ENCODE assay signal across 8 mouse cellular contexts in the genomic region with DNA sequence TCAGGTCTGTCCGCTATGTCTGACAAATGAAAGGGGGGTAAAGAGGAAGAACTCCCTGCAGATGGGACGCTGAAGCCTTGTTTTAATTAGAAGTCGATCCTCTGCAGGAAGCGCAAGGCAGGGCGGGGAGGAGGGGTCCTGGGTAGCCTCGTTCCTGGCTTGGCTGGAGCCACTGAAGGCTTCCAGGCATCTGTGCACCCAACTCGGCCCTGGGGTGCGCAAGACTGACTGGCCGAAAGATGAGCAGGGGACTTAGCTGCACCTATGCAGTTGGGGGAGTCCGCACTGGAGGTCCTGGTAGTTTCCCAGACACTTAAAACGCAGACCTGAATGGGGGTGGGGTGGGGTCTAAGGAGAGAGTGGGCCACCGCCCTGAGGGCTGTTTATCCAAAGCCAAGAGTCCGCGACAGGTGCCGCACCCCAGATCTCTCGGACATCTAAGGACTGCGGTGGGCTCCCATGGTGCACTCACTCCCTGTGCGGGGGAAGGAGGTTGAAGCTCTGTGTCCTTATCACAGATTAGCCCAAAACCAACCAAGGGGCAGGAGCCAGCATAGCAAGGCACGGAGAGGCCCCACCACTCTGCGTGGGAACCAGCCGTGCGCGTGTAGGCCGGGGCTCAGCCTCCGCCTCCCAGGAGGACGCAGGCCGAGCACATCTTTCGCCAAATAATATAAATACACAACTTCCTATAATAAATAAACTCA. TPM values are rescaled to one million over a fixed set of nuclear protein-coding genes. Genes with fewer than 3 reads are reported as not detected.
DNase-seq lines count a peak whose midpoint lies in the region; ATAC-seq and TF ChIP-seq lines count a peak whose summit lies in the region.

No protein-coding gene starts in this region.

- no peak for ATAC-seq in kidney, postnatal 0 days (replicated peaks; ENCODE audit: low FRiP score, low read depth)
- ATAC-seq in hindbrain, embryonic 16.5 days: peak; percentile 10; the same call in 1 of the 2 replicates
- ATAC-seq in neural tube, embryonic 12.5 days (ENCODE audit: low FRiP score, low read depth): peak; percentile 8
- no peak for ATAC-seq in CD4-positive, CD25-positive, alpha-beta regulatory T cell, adult 4 months

- peaks cover 52% of the 10 kb centered on the region for H3K27me3 ChIP-seq in kidney, postnatal 0 days (ENCODE audit: insufficient read depth, low read length)
- peaks cover 4% of the 10 kb centered on the region; the same call in 1 of the 2 replicates for H3K27me3 ChIP-seq in hindbrain, embryonic 16.5 days (replicated peaks; ENCODE audit: control insufficient read depth, insufficient read depth, low read length)
- no peaks in the 10 kb centered on the region; the same call in 1 of the 2 replicates for H3K27me3 ChIP-seq in neural tube, embryonic 12.5 days (replicated peaks)

- H3K9ac ChIP-seq in kidney, postnatal 0 days (ENCODE audit: low read depth, low read length): peak overlapping the region; percentile 61; the same call in 1 of the 2 replicates
- peak overlapping the region; percentile 60 for H3K9ac ChIP-seq in hindbrain, embryonic 16.5 days (ENCODE audit: low read depth, low read length)
- peak overlapping the region; percentile 68 for H3K9ac ChIP-seq in neural tube, embryonic 12.5 days

- peak overlapping the region; percentile 97 for H3K4me2 ChIP-seq in kidney, postnatal 0 days (ENCODE audit: low read length)
- H3K4me2 ChIP-seq in hindbrain, embryonic 16.5 days (ENCODE audit: low read length): peak overlapping the region; percentile 93
- peak overlapping the region; percentile 86 for H3K4me2 ChIP-seq in neural tube, embryonic 12.5 days (replicated peaks)

- TF ChIP-seq CTCF in kidney, postnatal 0 days (IDR thresholded peaks at IDR 0.05; ENCODE audit: low read depth): no peak

- under 1% methylated on average over 28 of the region's 28 CpGs for WGBS in kidney, postnatal 0 days
- WGBS in hindbrain, embryonic 16.5 days: under 1% methylated on average over 28 of the region's 28 CpGs
- WGBS in neural tube, embryonic 12.5 days: 1% methylated on average over 28 of the region's 28 CpGs

- H3K27ac ChIP-seq in kidney, postnatal 0 days: no peak overlapping the region
- H3K27ac ChIP-seq in hindbrain, embryonic 16.5 days (ENCODE audit: low read depth, low read length): peak overlapping the region; percentile 79
- peak overlapping the region; percentile 80 for H3K27ac ChIP-seq in neural tube, embryonic 12.5 days

- no peak for DNase-seq in kidney, postnatal 0 days (ENCODE audit: low spot score)
- DNase-seq in kidney, adult 11 months: no peak
- peak; percentile 74 for DNase-seq in embryo, embryonic 10.5 days (ENCODE audit: low spot score)
- DNase-seq in layer of hippocampus, adult 18-20 months (ENCODE audit: low spot score in 2 of 2): no peak
- no peak for DNase-seq in cerebellum, adult 18-20 months

- H3K4me3 ChIP-seq in kidney, postnatal 0 days (replicated peaks; ENCODE audit: low read depth, low read length): peak overlapping the region; percentile 67
- peak overlapping the region; percentile 59 for H3K4me3 ChIP-seq in hindbrain, embryonic 16.5 days (ENCODE audit: low read length)
- H3K4me3 ChIP-seq in neural tube, embryonic 12.5 days: peak overlapping the region; percentile 84

- peaks cover 15% of the 10 kb centered on the region; the same call in 1 of the 2 replicates for H3K4me1 ChIP-seq in kidney, postnatal 0 days (replicated peaks; ENCODE audit: insufficient read depth, low read length)
- peaks cover 34% of the 10 kb centered on the region for H3K4me1 ChIP-seq in hindbrain, embryonic 16.5 days (ENCODE audit: control insufficient read depth, insufficient read depth, low read depth, low read length)
- peaks cover 76% of the 10 kb centered on the region for H3K4me1 ChIP-seq in neural tube, embryonic 12.5 days

- H3K9me3 ChIP-seq in kidney, postnatal 0 days (replicated peaks; ENCODE audit: low read length): no peaks in the 10 kb centered on the region
- no peaks in the 10 kb centered on the region for H3K9me3 ChIP-seq in hindbrain, embryonic 16.5 days (ENCODE audit: control insufficient read depth, low read length)
- no peaks in the 10 kb centered on the region for H3K9me3 ChIP-seq in neural tube, embryonic 12.5 days

- no peaks in the 10 kb centered on the region for H3K36me3 ChIP-seq in kidney, postnatal 0 days (ENCODE audit: insufficient read depth, low read length)
- no peaks in the 10 kb centered on the region for H3K36me3 ChIP-seq in hindbrain, embryonic 16.5 days (ENCODE audit: control insufficient read depth, insufficient read depth, low read length)
- H3K36me3 ChIP-seq in neural tube, embryonic 12.5 days: no peaks in the 10 kb centered on the region

RNA-seq across cellular contexts. Expression of gene Fzd10, which starts 1.1 kb away (rescaled TPM):
- 4.4 and 4.5 TPM in 2 replicates for polyA plus RNA-seq in kidney, postnatal 0 days (2015; fragmentation: Nextera tagmentation; extraction: Ambion mirVana)
- 2.9 and 3.1 TPM in 2 replicates for polyA plus RNA-seq in hindbrain, embryonic 16.5 days (2015; fragmentation: Nextera tagmentation; extraction: Ambion mirVana)
- 20.4 and 23.1 TPM in 2 replicates for polyA plus RNA-seq in neural tube, embryonic 12.5 days (2016; fragmentation: Nextera tagmentation; extraction: Ambion mirVana)
- polyA plus RNA-seq in CD4-positive, CD25-positive, alpha-beta regulatory T cell, adult 4 months (2017; shearing (Covaris generic)): not detected
- total RNA-seq in layer of hippocampus, adult 18-20 months (2021): under 1 TPM; 0.54 to 0.58 TPM

Comparison
In these comparisons a context has a peak if more than half of its experiments do, and no peak if none do; other contexts are left out.
1. ATAC-seq: peak in hindbrain, embryonic 16.5 days (single experiment) and neural tube, embryonic 12.5 days (single experiment); none in kidney, postnatal 0 days (single experiment) and CD4-positive, CD25-positive, alpha-beta regulatory T cell, adult 4 months (single experiment).
2. Peak in every context shown above with its lines, with median percentiles within 50 percentile points of each other: H3K4me2 ChIP-seq, H3K4me3 ChIP-seq and H3K9ac ChIP-seq.